Mouse (Mus musculus): ENCODE data around the gene Car5a. TPM values are rescaled to one million over a fixed set of nuclear protein-coding genes. Genes with fewer than 3 reads are reported as not detected.

Car5a gene
- polyA plus RNA-seq, 1 experiment from 2014 or later = not detected

GRCm38 (mm10) chr8:121908378-121909147 lies 36.1 kb downstream of the Car5a start:
- peak overlapping the region; percentile 99; the same call in 1 of the 2 replicates for H3K4me2 ChIP-seq (ENCODE audit: low read length)
- no peak overlapping the region for H3K27ac ChIP-seq (replicated peaks; ENCODE audit: low read depth, low read length)
- peaks cover 19% of the 10 kb centered on the region for H3K4me1 ChIP-seq (ENCODE audit: control insufficient read depth, insufficient read depth, low read length)
- H3K27me3 ChIP-seq (ENCODE audit: control insufficient read depth, insufficient read depth, low read length) = 0 out of 2 replicates have a peak, but pooled peaks cover 4% of the 10 kb centered on the region
- H3K4me3 ChIP-seq (replicated peaks; ENCODE audit: low read depth, low read length) = no peak overlapping the region; the same call in 1 of the 2 replicates
- H3K9ac ChIP-seq (replicated peaks; ENCODE audit: low read length) = no peak overlapping the region
- no peak for ATAC-seq (ENCODE audit: low FRiP score, low TSS enrichment)
- no peak for DNase-seq
- WGBS = 64% methylated on average over 8 of the region's 8 CpGs
- H3K9me3 ChIP-seq (ENCODE audit: control insufficient read depth, low read length) = no peaks in the 10 kb centered on the region
- no peaks in the 10 kb centered on the region for H3K36me3 ChIP-seq (ENCODE audit: control insufficient read depth, insufficient read depth, low read length)

GRCm38 (mm10) chr8:121907587-121908248 lies 37.0 kb downstream of the Car5a start, which contains the start of gene Slc7a5:
Gene Slc7a5, minus strand, starts transcription at chr8:121907694.
- ATAC-seq (ENCODE audit: low FRiP score, low TSS enrichment) = peak; percentile 92
- peak within 1 kb of the TSS; percentile 69 for H3K9ac ChIP-seq (replicated peaks; ENCODE audit: low read length)
- WGBS = under 1% methylated on average over 61 of the region's 61 CpGs
- H3K36me3 ChIP-seq (ENCODE audit: control insufficient read depth, insufficient read depth, low read length) = no peaks in the 10 kb centered on the region
- 0 out of 2 replicates have a peak, but pooled peaks cover 4% of the 10 kb centered on the region for H3K27me3 ChIP-seq (ENCODE audit: control insufficient read depth, insufficient read depth, low read length)
- H3K4me1 ChIP-seq (ENCODE audit: control insufficient read depth, insufficient read depth, low read length) = peaks cover 19% of the 10 kb centered on the region
- DNase-seq = peak; percentile 99
- H3K4me3 ChIP-seq (replicated peaks; ENCODE audit: low read depth, low read length) = peak within 1 kb of the TSS; percentile 63
- H3K4me2 ChIP-seq (ENCODE audit: low read length) = peak within 1 kb of the TSS; percentile 99
- peak within 1 kb of the TSS; percentile 56 for H3K27ac ChIP-seq (replicated peaks; ENCODE audit: low read depth, low read length)
- H3K9me3 ChIP-seq (ENCODE audit: control insufficient read depth, low read length) = no peaks in the 10 kb centered on the region

GRCm38 (mm10) chr8:121906542-121907512 lies 37.9 kb downstream of the Car5a start:
- Histone ChIP-seq H3K9ac (replicated peaks; ENCODE audit: low read length) (peak overlapping the region; percentile 69), H3K4me1 (ENCODE audit: control insufficient read depth, insufficient read depth, low read length) (peaks cover 19% of the 10 kb centered on the region), H3K9me3 (ENCODE audit: control insufficient read depth, low read length) (no peaks in the 10 kb centered on the region), H3K4me2 (ENCODE audit: low read length) (peak overlapping the region; percentile 99), H3K4me3 (replicated peaks; ENCODE audit: low read depth, low read length) (peak overlapping the region; percentile 63), H3K36me3 (ENCODE audit: control insufficient read depth, insufficient read depth, low read length) (no peaks in the 10 kb centered on the region), H3K27me3 (ENCODE audit: control insufficient read depth, insufficient read depth, low read length) (0 out of 2 replicates have a peak, but pooled peaks cover 4% of the 10 kb centered on the region), H3K27ac (replicated peaks; ENCODE audit: low read depth, low read length) (peak overlapping the region; percentile 56)
- WGBS = under 1% methylated on average over 70 of the region's 72 CpGs
- DNase-seq (peak; percentile 62), ATAC-seq (ENCODE audit: low FRiP score, low TSS enrichment) (peak; percentile 60)

- H3K9me3 ChIP-seq (ENCODE audit: control insufficient read depth, low read length) = no peaks in the 10 kb centered on the region
- WGBS = 31% methylated on average over 5 of the region's 5 CpGs
- H3K4me2 ChIP-seq (ENCODE audit: low read length) = peak overlapping the region; percentile 99
- H3K4me1 ChIP-seq (ENCODE audit: control insufficient read depth, insufficient read depth, low read length) = peaks cover 19% of the 10 kb centered on the region
- no peak overlapping the region for H3K27ac ChIP-seq (replicated peaks; ENCODE audit: low read depth, low read length)
- peak overlapping the region; percentile 69; the same call in 1 of the 2 replicates for H3K9ac ChIP-seq (replicated peaks; ENCODE audit: low read length)
- peak overlapping the region; percentile 63 for H3K4me3 ChIP-seq (replicated peaks; ENCODE audit: low read depth, low read length)
- DNase-seq = no peak
- ATAC-seq (ENCODE audit: low FRiP score, low TSS enrichment) = no peak
- 0 out of 2 replicates have a peak, but pooled peaks cover 4% of the 10 kb centered on the region for H3K27me3 ChIP-seq (ENCODE audit: control insufficient read depth, insufficient read depth, low read length)
- H3K36me3 ChIP-seq (ENCODE audit: control insufficient read depth, insufficient read depth, low read length) = no peaks in the 10 kb centered on the region
Observed at GRCm38 (mm10) chr8:121905864-121906263, 38.8 kb downstream of the Car5a start.

GRCm38 (mm10) chr8:121905420-121905819 lies 39.3 kb downstream of the Car5a start:
- H3K4me1 ChIP-seq (ENCODE audit: control insufficient read depth, insufficient read depth, low read length) = peaks cover 19% of the 10 kb centered on the region
- peak overlapping the region; percentile 99 for H3K4me2 ChIP-seq (ENCODE audit: low read length)
- ATAC-seq (ENCODE audit: low FRiP score, low TSS enrichment) (no peak), DNase-seq (no peak)
- H3K4me3 ChIP-seq (replicated peaks; ENCODE audit: low read depth, low read length) = peak overlapping the region; percentile 63
- 0 out of 2 replicates have a peak, but pooled peaks cover 4% of the 10 kb centered on the region for H3K27me3 ChIP-seq (ENCODE audit: control insufficient read depth, insufficient read depth, low read length)
- H3K27ac ChIP-seq (replicated peaks; ENCODE audit: low read depth, low read length) = no peak overlapping the region
- 54% methylated on average over 1 of the region's 1 CpGs for WGBS
- no peak overlapping the region; the same call in 1 of the 2 replicates for H3K9ac ChIP-seq (replicated peaks; ENCODE audit: low read length)
- no peaks in the 10 kb centered on the region for H3K9me3 ChIP-seq (ENCODE audit: control insufficient read depth, low read length)
- no peaks in the 10 kb centered on the region for H3K36me3 ChIP-seq (ENCODE audit: control insufficient read depth, insufficient read depth, low read length)

DNA sequence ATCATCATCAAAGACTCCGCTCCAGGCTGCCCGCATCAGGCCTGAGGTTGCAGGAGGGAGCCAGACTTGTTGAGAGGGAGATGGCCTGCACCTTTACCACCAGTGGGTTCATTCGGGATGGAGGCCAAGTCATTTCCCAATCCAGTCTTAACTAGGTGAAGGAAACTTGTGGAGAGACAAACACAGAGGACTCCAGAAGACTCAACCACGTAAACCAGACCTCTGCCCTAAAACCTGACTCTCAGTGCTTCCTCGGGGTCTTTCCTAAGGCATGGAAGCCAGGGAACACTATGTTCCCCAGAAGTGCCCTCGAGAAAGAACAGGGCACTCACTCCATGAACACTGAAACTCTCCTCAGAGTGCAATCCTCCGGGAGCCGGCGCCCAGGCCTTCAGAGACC lies 39.7 kb downstream of the Car5a start:
- H3K4me2 ChIP-seq (ENCODE audit: low read length) = no peak overlapping the region
- H3K9ac ChIP-seq (replicated peaks; ENCODE audit: low read length) = no peak overlapping the region; the same call in 1 of the 2 replicates
- H3K4me3 ChIP-seq (replicated peaks; ENCODE audit: low read depth, low read length) = peak overlapping the region; percentile 63; the same call in 1 of the 2 replicates
- H3K9me3 ChIP-seq (ENCODE audit: control insufficient read depth, low read length) = no peaks in the 10 kb centered on the region
- WGBS = 89% methylated on average over 9 of the region's 9 CpGs
- no peak for ATAC-seq (ENCODE audit: low FRiP score, low TSS enrichment)
- no peak for DNase-seq
- H3K27ac ChIP-seq (replicated peaks; ENCODE audit: low read depth, low read length) = no peak overlapping the region
- H3K4me1 ChIP-seq (ENCODE audit: control insufficient read depth, insufficient read depth, low read length) = peaks cover 19% of the 10 kb centered on the region
- H3K27me3 ChIP-seq (ENCODE audit: control insufficient read depth, insufficient read depth, low read length) = 0 out of 2 replicates have a peak, but pooled peaks cover 4% of the 10 kb centered on the region
- H3K36me3 ChIP-seq (ENCODE audit: control insufficient read depth, insufficient read depth, low read length) = no peaks in the 10 kb centered on the region

DNA sequence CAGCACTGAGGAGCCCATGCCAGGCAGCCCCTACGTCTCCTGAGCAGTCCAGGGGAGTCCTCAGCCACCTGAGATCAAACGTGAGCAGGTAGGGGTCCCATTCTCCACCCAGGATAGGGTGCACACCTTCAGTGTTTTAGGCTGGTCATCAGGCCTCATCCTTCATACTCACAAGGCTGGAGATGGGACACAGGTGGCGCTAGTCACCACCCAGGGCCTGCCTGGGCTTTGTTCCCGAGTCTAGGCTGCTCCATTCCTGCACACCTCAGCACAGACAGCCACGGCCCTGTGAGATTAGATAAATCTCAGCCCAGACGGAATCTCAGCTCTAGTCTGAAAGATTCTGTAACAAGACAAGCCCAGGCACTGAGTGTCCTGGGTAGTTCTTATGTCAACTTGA lies 40.7 kb downstream of the Car5a start:
- 69% methylated on average over 6 of the region's 6 CpGs for WGBS
- no peak for ATAC-seq (ENCODE audit: low FRiP score, low TSS enrichment)
- H3K27me3 ChIP-seq (ENCODE audit: control insufficient read depth, insufficient read depth, low read length) = 0 out of 2 replicates have a peak, but pooled peaks cover 4% of the 10 kb centered on the region
- no peaks in the 10 kb centered on the region for H3K36me3 ChIP-seq (ENCODE audit: control insufficient read depth, insufficient read depth, low read length)
- peaks cover 25% of the 10 kb centered on the region for H3K4me1 ChIP-seq (ENCODE audit: control insufficient read depth, insufficient read depth, low read length)
- H3K4me3 ChIP-seq (replicated peaks; ENCODE audit: low read depth, low read length) = no peak overlapping the region
- H3K27ac ChIP-seq (replicated peaks; ENCODE audit: low read depth, low read length) = no peak overlapping the region
- DNase-seq = no peak
- H3K9me3 ChIP-seq (ENCODE audit: control insufficient read depth, low read length) = no peaks in the 10 kb centered on the region
- H3K4me2 ChIP-seq (ENCODE audit: low read length) = no peak overlapping the region
- H3K9ac ChIP-seq (replicated peaks; ENCODE audit: low read length) = no peak overlapping the region

All from midbrain, embryonic 14.5 days (tissue).